Mouse (Mus musculus) liver, postnatal 0 days (tissue): ENCODE measurements around the gene Abcc10.
A peak's percentile ranks its signal among the peaks of the same experiment; 100 is the strongest.

Experiments used
- CTCF ChIP-seq: sonication (generic); IDR thresholded peaks from 2 replicates; pipeline ENCODE4 v1.5.1; 2016; ENCODE audit warnings: antibody characterized with exemption, low read depth
- EP300 ChIP-seq: IDR thresholded peaks from 2 replicates; pipeline ENCODE4 v1.6.1; 2016; ENCODE audit warnings: antibody characterized with exemption, low read depth, mild to moderate bottlenecking

DNA sequence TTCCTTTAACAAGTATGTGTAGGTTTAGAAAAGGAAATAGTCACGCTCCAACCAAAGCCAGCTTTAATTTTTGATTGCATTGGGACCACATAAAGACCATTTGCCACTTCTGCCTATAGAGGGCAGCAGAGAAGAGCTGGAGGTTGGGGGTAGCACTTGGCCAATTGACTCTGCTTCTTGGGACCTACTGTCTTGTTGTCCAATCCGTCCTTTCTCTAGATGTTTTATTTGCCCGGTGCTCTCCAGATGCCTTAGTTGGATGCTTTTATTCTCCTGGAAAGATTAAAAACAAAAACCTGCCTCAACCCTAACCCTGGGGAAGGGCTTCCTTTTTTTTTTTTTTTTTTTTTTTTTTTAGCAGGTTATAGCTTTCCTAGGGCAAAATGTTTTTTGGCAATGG, 43.6 kb upstream of the Abcc10 start:
- TF ChIP-seq CTCF, result peak; percentile 74
- TF ChIP-seq EP300, result no peak
